Mouse (Mus musculus) gastrocnemius, adult 8-10 months (tissue): ENCODE measurements around the gene Fdps. TPM values are rescaled to one million over a fixed set of nuclear protein-coding genes. Genes with fewer than 3 reads are reported as not detected.

Experiments
- total RNA-seq, 4 experiments: library from RNA; stranded (reverse); gene quantifications; 2 replicates each; pipeline ENCODE4 v1.2.4; 2022

Gene Fdps
- total RNA-seq, 4 experiments from 2014 or later, result 25.9 to 30.1 (median 27.9) TPM

Other genes with a start within 250 kb of the Fdps start
- 1 to 10 TPM; 6.6 to 8.3 (median 7.7) TPM for gene Msto1, start 188.0 kb downstream of the Fdps start, total RNA-seq
- gene Ash1l, start 151.3 kb downstream of the Fdps start, total RNA-seq, result 10 to 100 TPM; 29.8 to 38.9 (median 33.9) TPM
- gene Dap3, start 150.8 kb downstream of the Fdps start, total RNA-seq, result 10 to 100 TPM; 56.7 to 77.4 (median 71.4) TPM
- gene Rusc1, start 8.6 kb downstream of the Fdps start, total RNA-seq, result 10 to 100 TPM; 15.5 to 22.2 (median 18.9) TPM
- not detected for gene Gm43738, start 860 bp downstream of the Fdps start, total RNA-seq
- gene Pklr, start 34.2 kb upstream of the Fdps start, total RNA-seq, result under 1 TPM in 1 of 4 experiments, not detected in 3; 0.11 TPM
- gene Hcn3, start 58.2 kb upstream of the Fdps start, total RNA-seq, result under 1 TPM in 3 of 4 experiments, not detected in 1; 0.44 to 0.68 (median 0.51) TPM
- 10 to 100 TPM; 13.6 to 21.5 (median 15.1) TPM for gene Clk2, start 62.8 kb upstream of the Fdps start, total RNA-seq
- gene Scamp3, start 75.5 kb upstream of the Fdps start, total RNA-seq, result 10 to 100 TPM; 35.7 to 40.0 (median 37.3) TPM
- gene Fam189b, start 81.2 kb upstream of the Fdps start, total RNA-seq, result 10 to 100 TPM; 19.2 to 22.6 (median 20.3) TPM
- gene Gba, start 101.0 kb upstream of the Fdps start, total RNA-seq, result 10 to 100 TPM; 14.4 to 21.5 (median 19.2) TPM
- 1 to 10 TPM; 1.8 to 6.1 (median 3.4) TPM for gene Thbs3, start 113.2 kb upstream of the Fdps start, total RNA-seq
- 10 to 100 TPM; 32.0 to 44.5 (median 38.3) TPM for gene Mtx1, start 125.1 kb upstream of the Fdps start, total RNA-seq
- gene Muc1, start 127.1 kb upstream of the Fdps start, total RNA-seq, result 1 to 10 TPM in 1 of 4 experiments, under 1 TPM in 3; 0.24 to 1.0 (median 0.52) TPM
- 10 to 100 TPM; 64.7 to 88.3 (median 74.6) TPM for gene Krtcap2, start 144.0 kb upstream of the Fdps start, total RNA-seq
- under 1 TPM; 0.10 to 0.45 (median 0.11) TPM for gene Trim46, start 144.3 kb upstream of the Fdps start, total RNA-seq
- 10 to 100 TPM; 15.9 to 28.8 (median 19.6) TPM for gene Dpm3, start 157.4 kb upstream of the Fdps start, total RNA-seq
- gene Slc50a1, start 168.6 kb upstream of the Fdps start, total RNA-seq, result 1 to 10 TPM; 6.3 to 9.0 (median 7.7) TPM
- gene Efna1, start 179.2 kb upstream of the Fdps start, total RNA-seq, result 10 to 100 TPM in 1 of 4 experiments, 1 to 10 TPM in 3; 8.7 to 10.8 (median 8.8) TPM
- not detected for gene Efna3, start 221.0 kb upstream of the Fdps start, total RNA-seq
- not detected for gene Efna4, start 236.1 kb upstream of the Fdps start, total RNA-seq
- 10 to 100 TPM; 13.0 to 17.0 (median 16.4) TPM for gene Adam15, start 248.0 kb upstream of the Fdps start, total RNA-seq